Mouse (Mus musculus): ENCODE measurements around the gene Inhba. TPM values are rescaled to one million over a fixed set of nuclear protein-coding genes. Genes with fewer than 3 reads are reported as not detected.

Gene Inhba
- 1.0 and 2.5 TPM in 2 replicates for polyA plus RNA-seq (2015; fragmentation: Nextera tagmentation; extraction: Ambion mirVana)

DNA sequence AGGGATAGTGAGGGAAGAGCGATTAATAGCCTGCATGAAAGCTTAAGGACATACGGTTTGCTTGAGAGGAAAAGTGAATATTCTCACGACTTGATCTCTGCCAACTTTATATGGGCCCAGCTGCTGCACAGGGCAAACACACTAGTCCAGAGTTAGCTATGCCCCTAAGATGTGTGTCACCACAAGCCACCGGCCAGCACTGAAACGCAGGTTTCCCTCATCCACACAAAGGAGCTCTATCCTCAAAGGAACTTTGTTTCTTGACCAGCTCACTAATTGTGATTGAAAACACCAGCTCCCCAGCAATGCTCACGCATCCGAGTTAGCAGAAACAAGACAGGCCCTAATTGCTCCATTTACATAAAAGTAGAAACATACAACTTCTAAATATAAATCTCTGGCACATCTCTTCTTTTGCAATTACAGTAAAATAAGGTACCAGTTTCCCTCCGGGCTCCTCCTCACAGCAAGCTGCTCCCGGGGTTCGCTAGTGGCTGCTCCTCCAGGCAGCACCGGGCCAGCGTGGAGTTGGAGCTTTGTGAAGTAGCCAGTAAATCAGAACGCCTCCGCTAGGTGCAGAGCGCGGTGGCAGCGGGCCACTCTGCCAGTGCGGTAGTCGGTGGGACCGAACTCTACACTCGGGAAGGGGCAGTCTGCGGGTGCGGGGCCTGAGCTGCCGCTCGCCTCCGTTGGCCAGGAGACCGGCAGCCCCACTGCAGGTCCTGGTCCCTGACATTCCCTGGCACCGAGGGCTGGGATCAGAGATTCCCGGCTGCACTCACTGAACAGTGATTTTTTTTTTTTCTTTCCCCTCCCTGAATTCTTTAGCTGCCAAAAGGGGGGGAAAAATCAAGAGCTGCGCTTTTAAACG, at the start of gene Inhba:
Gene Inhba (plus strand): TSS at position 480 of the 871 bp plus-strand sequence.
- no peaks in the 10 kb centered on the region for H3K36me3 ChIP-seq (ENCODE audit: insufficient read depth, low read length)
- ATAC-seq (ENCODE audit: low FRiP score, low TSS enrichment), result peak; percentile 75

GRCm38 (mm10) chr13:15976584-15976983, 35.1 kb upstream of the Inhba start:
- no peaks in the 10 kb centered on the region for H3K36me3 ChIP-seq (ENCODE audit: insufficient read depth, low read length)
- H3K4me1 ChIP-seq (ENCODE audit: insufficient read depth, low read length), result no peaks in the 10 kb centered on the region
- no peak for ATAC-seq (ENCODE audit: low FRiP score, low TSS enrichment)
- WGBS, result 100% methylated on average over 1 of the region's 1 CpGs
- no peak overlapping the region for H3K9ac ChIP-seq (replicated peaks; ENCODE audit: low read length)
- H3K27ac ChIP-seq (ENCODE audit: low read length), result no peak overlapping the region
- no peaks in the 10 kb centered on the region for H3K9me3 ChIP-seq (ENCODE audit: low read length)
- H3K27me3 ChIP-seq (ENCODE audit: insufficient read depth, low read length), result no peaks in the 10 kb centered on the region
- H3K4me3 ChIP-seq (ENCODE audit: low read length), result no peak overlapping the region
- H3K4me2 ChIP-seq (replicated peaks; ENCODE audit: low read depth, low read length), result no peak overlapping the region

More for the DNA sequence above, at the start of gene Inhba:
- peak within 1 kb of the TSS; percentile 77 for H3K4me2 ChIP-seq (replicated peaks; ENCODE audit: low read depth, low read length)
- H3K4me3 ChIP-seq (ENCODE audit: low read length), result peak within 1 kb of the TSS; percentile 47
- no peaks in the 10 kb centered on the region for H3K9me3 ChIP-seq (ENCODE audit: low read length)
- peaks cover 25% of the 10 kb centered on the region for H3K27me3 ChIP-seq (ENCODE audit: insufficient read depth, low read length)
- H3K27ac ChIP-seq (ENCODE audit: low read length), result no peak within 1 kb of the TSS
- H3K9ac ChIP-seq (replicated peaks; ENCODE audit: low read length), result peak within 1 kb of the TSS; percentile 54
- H3K4me1 ChIP-seq (ENCODE audit: insufficient read depth, low read length), result no peaks in the 10 kb centered on the region; the same call in 1 of the 2 replicates
- whole genome bisulfite sequencing, result 8% methylated on average over 31 of the region's 31 CpGs

DNA sequence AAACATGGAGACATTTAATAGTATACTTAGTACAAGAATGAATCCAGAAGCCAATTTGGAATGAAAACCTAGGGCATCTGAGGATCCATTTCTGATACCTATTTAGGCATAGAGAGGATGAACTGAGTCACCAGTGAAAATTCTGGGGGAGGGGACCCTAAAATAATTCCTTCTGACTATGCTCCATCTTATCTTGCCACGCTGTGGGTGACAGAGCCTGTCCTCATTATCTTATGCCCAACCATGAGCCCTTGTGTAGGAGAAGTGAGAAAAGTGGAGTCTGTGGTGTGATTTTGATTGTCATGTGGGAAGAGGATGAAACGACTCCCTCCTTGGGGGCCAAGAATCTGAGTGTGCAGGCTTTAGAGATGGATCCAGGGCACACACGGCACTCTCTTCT, 32.1 kb upstream of the Inhba start:
- no peaks in the 10 kb centered on the region for H3K9me3 ChIP-seq (ENCODE audit: low read length)
- no peaks in the 10 kb centered on the region for H3K4me1 ChIP-seq (ENCODE audit: insufficient read depth, low read length)
- H3K27me3 ChIP-seq (ENCODE audit: insufficient read depth, low read length), result no peaks in the 10 kb centered on the region
- no peak overlapping the region for H3K27ac ChIP-seq (ENCODE audit: low read length)
- WGBS, result 82% methylated on average over 3 of the region's 3 CpGs
- ATAC-seq (ENCODE audit: low FRiP score, low TSS enrichment), result no peak
- H3K9ac ChIP-seq (replicated peaks; ENCODE audit: low read length), result no peak overlapping the region
- no peak overlapping the region for H3K4me2 ChIP-seq (replicated peaks; ENCODE audit: low read depth, low read length)
- H3K4me3 ChIP-seq (ENCODE audit: low read length), result no peak overlapping the region
- H3K36me3 ChIP-seq (ENCODE audit: insufficient read depth, low read length), result no peaks in the 10 kb centered on the region

DNA sequence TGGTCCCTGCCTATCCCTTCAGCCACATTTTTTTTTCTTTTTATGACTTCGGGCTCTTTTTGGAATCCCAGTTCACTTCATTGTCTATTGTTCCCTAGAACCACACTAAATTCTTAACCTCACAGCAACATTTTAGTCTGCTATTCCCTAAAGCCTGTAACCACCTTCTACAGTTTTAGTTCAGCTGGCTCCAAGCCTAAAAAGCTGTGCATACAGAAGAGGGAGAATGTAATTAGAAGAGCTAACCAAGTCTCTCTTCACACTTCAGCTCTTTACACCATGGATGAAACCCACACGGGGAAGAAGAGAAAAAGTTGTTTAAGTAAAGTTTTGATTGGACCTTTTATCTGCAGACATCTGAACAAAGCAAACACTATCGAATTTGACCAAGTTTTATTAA, 29.6 kb upstream of the Inhba start:
- Histone ChIP-seq H3K27me3 (ENCODE audit: insufficient read depth, low read length) (no peaks in the 10 kb centered on the region), H3K9ac (replicated peaks; ENCODE audit: low read length) (no peak overlapping the region), H3K27ac (ENCODE audit: low read length) (no peak overlapping the region), H3K36me3 (ENCODE audit: insufficient read depth, low read length) (no peaks in the 10 kb centered on the region), H3K4me1 (ENCODE audit: insufficient read depth, low read length) (no peaks in the 10 kb centered on the region), H3K4me3 (ENCODE audit: low read length) (no peak overlapping the region), H3K4me2 (replicated peaks; ENCODE audit: low read depth, low read length) (no peak overlapping the region), H3K9me3 (ENCODE audit: low read length) (no peaks in the 10 kb centered on the region)
- WGBS, result 74% methylated on average over 3 of the region's 3 CpGs
- no peak for ATAC-seq (ENCODE audit: low FRiP score, low TSS enrichment)

DNA sequence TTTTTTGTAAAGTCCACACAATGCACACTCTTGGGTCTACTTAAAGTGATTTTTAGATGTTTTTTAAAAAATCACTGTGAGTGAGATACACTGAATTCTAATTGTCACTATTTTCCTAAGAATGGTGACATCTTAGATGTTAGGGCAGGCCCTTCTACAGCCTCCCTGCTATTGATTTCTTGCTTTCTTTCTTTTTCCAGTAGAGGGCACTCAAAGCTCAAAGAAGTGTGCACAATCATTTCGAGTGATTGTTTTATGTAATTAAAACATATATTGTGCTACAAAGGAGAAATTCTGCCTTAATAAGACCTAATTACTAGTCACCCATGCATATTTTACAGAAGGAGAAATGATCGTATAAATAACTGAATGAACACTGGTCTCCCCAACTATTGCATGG, 25.9 kb upstream of the Inhba start:
- H3K4me2 ChIP-seq (replicated peaks; ENCODE audit: low read depth, low read length), result no peak overlapping the region
- ATAC-seq (ENCODE audit: low FRiP score, low TSS enrichment), result no peak
- no peaks in the 10 kb centered on the region for H3K4me1 ChIP-seq (ENCODE audit: insufficient read depth, low read length)
- H3K36me3 ChIP-seq (ENCODE audit: insufficient read depth, low read length), result no peaks in the 10 kb centered on the region
- no peak overlapping the region for H3K9ac ChIP-seq (replicated peaks; ENCODE audit: low read length)
- H3K27ac ChIP-seq (ENCODE audit: low read length), result no peak overlapping the region
- no peaks in the 10 kb centered on the region for H3K9me3 ChIP-seq (ENCODE audit: low read length)
- no peaks in the 10 kb centered on the region for H3K27me3 ChIP-seq (ENCODE audit: insufficient read depth, low read length)
- WGBS, result 77% methylated on average over 2 of the region's 2 CpGs
- H3K4me3 ChIP-seq (ENCODE audit: low read length), result no peak overlapping the region

DNA sequence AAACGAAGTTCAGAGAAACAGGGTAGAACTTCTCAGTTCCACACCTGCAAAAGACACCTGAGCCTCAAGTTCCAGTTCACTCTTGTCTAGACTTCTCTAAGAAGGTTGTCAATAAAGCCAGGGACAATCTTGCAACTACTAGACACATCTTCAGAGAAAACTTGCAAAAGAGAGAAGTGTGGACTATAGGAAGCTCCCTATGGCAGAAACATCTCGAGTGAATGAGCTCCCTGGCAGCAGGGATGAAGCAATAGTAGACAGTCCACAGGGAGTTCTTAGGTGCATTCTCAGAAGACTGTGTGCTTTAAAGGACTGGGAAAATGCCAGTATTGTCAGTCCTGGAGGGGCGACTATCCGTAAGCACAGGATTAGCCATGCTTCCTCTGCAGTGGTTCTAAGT, 25.5 kb upstream of the Inhba start:
- 88% methylated on average over 4 of the region's 4 CpGs for WGBS
- H3K27me3 ChIP-seq (ENCODE audit: insufficient read depth, low read length), result no peaks in the 10 kb centered on the region
- no peak overlapping the region for H3K9ac ChIP-seq (replicated peaks; ENCODE audit: low read length)
- H3K4me2 ChIP-seq (replicated peaks; ENCODE audit: low read depth, low read length), result no peak overlapping the region
- H3K9me3 ChIP-seq (ENCODE audit: low read length), result no peaks in the 10 kb centered on the region
- no peak overlapping the region for H3K4me3 ChIP-seq (ENCODE audit: low read length)
- ATAC-seq (ENCODE audit: low FRiP score, low TSS enrichment), result no peak
- no peaks in the 10 kb centered on the region for H3K36me3 ChIP-seq (ENCODE audit: insufficient read depth, low read length)
- H3K27ac ChIP-seq (ENCODE audit: low read length), result no peak overlapping the region
- H3K4me1 ChIP-seq (ENCODE audit: insufficient read depth, low read length), result no peaks in the 10 kb centered on the region

DNA sequence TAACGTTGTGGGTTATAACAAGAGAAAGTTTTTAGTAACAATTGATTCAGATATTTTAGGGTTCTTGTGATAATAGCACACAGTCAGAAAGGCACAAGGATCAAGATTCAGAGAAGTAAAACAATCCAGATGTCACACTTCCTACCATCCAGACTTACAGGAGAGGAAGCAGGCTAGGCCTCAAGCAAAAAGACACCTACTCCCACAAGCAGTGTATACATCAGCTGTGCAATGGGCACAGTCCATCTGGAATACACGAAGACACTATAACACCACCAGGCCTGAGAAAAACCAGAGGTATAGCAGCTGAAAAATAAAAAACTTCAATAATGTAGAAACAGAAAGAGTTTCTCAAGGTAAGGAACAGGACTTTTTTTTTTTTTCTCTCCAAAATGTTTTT, 16.3 kb upstream of the Inhba start:
- Histone ChIP-seq H3K9ac (replicated peaks; ENCODE audit: low read length) (no peak overlapping the region), H3K4me2 (replicated peaks; ENCODE audit: low read depth, low read length) (no peak overlapping the region), H3K9me3 (ENCODE audit: low read length) (no peaks in the 10 kb centered on the region), H3K27me3 (ENCODE audit: insufficient read depth, low read length) (no peaks in the 10 kb centered on the region), H3K4me1 (ENCODE audit: insufficient read depth, low read length) (no peaks in the 10 kb centered on the region), H3K36me3 (ENCODE audit: insufficient read depth, low read length) (no peaks in the 10 kb centered on the region), H3K4me3 (ENCODE audit: low read length) (no peak overlapping the region), H3K27ac (ENCODE audit: low read length) (no peak overlapping the region)
- ATAC-seq (ENCODE audit: low FRiP score, low TSS enrichment), result no peak
- 76% methylated on average over 2 of the region's 2 CpGs for WGBS

DNA sequence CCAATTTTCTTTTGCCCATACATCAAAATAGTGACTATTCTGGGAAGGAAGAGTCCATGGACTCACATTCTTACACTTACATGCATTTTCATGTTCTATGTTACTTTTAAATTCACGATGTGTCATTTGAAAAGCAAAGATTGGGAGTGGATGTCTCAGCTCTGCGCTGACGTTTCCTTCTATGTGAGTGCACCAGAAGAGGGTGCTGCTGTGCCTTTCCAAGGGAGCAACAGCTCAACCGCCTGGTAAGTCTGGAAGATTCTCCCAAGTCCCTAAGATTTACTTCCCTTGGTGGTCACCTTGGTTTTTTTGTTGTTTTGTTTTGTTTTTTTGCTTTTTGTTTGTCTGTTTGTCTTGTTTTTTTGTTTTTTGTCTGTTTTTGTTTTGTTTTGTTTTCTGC, 6.1 kb upstream of the Inhba start:
- Histone ChIP-seq H3K4me3 (ENCODE audit: low read length) (no peak overlapping the region), H3K36me3 (ENCODE audit: insufficient read depth, low read length) (no peaks in the 10 kb centered on the region), H3K27ac (ENCODE audit: low read length) (no peak overlapping the region), H3K9me3 (ENCODE audit: low read length) (no peaks in the 10 kb centered on the region), H3K4me2 (replicated peaks; ENCODE audit: low read depth, low read length) (no peak overlapping the region), H3K27me3 (ENCODE audit: insufficient read depth, low read length) (no peaks in the 10 kb centered on the region), H3K4me1 (ENCODE audit: insufficient read depth, low read length) (no peaks in the 10 kb centered on the region), H3K9ac (replicated peaks; ENCODE audit: low read length) (no peak overlapping the region)
- no peak for ATAC-seq (ENCODE audit: low FRiP score, low TSS enrichment)
- 10% methylated on average over 4 of the region's 4 CpGs for WGBS

DNA sequence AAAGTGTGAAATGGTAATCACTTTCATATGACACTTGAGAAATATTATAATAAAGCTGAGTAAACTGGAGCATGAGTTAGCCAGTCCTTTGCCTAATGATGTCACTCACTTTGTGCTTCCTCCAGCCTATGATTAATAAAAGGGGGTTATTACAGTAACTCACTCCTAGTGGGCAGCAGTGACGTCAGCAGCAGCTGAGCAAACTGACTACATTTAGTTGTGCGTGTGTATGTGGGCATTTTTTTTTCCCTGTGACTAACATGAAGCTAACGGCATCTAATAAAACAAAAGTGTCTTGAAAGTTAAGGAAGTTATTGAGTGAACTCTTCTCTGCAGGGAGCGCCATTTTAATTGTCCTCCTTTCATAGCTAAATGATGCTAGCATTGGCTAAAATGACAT, 3.9 kb upstream of the Inhba start:
- Histone ChIP-seq H3K27me3 (ENCODE audit: insufficient read depth, low read length) (no peaks in the 10 kb centered on the region; the same call in 1 of the 2 replicates), H3K9ac (replicated peaks; ENCODE audit: low read length) (no peak overlapping the region), H3K36me3 (ENCODE audit: insufficient read depth, low read length) (no peaks in the 10 kb centered on the region), H3K4me2 (replicated peaks; ENCODE audit: low read depth, low read length) (no peak overlapping the region), H3K27ac (ENCODE audit: low read length) (no peak overlapping the region), H3K4me1 (ENCODE audit: insufficient read depth, low read length) (no peaks in the 10 kb centered on the region; the same call in 1 of the 2 replicates), H3K4me3 (ENCODE audit: low read length) (no peak overlapping the region), H3K9me3 (ENCODE audit: low read length) (no peaks in the 10 kb centered on the region)
- WGBS, result 65% methylated on average over 4 of the region's 4 CpGs
- no peak for ATAC-seq (ENCODE audit: low FRiP score, low TSS enrichment)

- Histone ChIP-seq H3K27me3 (ENCODE audit: insufficient read depth, low read length) (peaks cover 5% of the 10 kb centered on the region; the same call in 1 of the 2 replicates), H3K4me2 (replicated peaks; ENCODE audit: low read depth, low read length) (no peak overlapping the region), H3K9me3 (ENCODE audit: low read length) (no peaks in the 10 kb centered on the region), H3K4me3 (ENCODE audit: low read length) (no peak overlapping the region), H3K36me3 (ENCODE audit: insufficient read depth, low read length) (no peaks in the 10 kb centered on the region), H3K27ac (ENCODE audit: low read length) (no peak overlapping the region), H3K9ac (replicated peaks; ENCODE audit: low read length) (no peak overlapping the region), H3K4me1 (ENCODE audit: insufficient read depth, low read length) (no peaks in the 10 kb centered on the region; the same call in 1 of the 2 replicates)
- no peak for ATAC-seq (ENCODE audit: low FRiP score, low TSS enrichment)
- 54% methylated on average over 1 of the region's 1 CpGs for WGBS
These were observed 3.3 kb upstream of the Inhba start for GRCm38 (mm10) chr13:16008348-16008747.
